Mouse (Mus musculus): ENCODE measurements around the gene Tex14.
"Not testable (repeated sequence)": the region's sequence is repeated elsewhere in the genome, so short reads cannot be mapped to it uniquely, and the experiment has no call there.

Gene Tex14

DNA sequence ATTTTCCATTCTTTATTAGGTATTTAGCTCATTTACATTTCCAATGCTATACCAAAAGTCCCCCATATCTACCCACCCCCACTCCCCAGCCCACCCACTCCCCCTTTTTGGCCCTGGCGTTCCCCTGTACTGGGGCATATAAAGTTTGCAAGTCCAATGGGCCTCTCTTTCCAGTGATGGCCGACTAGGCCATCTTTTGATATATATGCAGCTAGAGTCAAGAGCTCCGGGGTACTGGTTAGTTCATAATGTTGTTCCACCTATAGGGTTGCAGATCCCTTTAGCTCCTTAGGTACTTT, 66.8 kb downstream of the Tex14 start:
- DNase-seq (ENCODE audit: low spot score in 2 of 2) = not testable (repeated sequence)

DNA sequence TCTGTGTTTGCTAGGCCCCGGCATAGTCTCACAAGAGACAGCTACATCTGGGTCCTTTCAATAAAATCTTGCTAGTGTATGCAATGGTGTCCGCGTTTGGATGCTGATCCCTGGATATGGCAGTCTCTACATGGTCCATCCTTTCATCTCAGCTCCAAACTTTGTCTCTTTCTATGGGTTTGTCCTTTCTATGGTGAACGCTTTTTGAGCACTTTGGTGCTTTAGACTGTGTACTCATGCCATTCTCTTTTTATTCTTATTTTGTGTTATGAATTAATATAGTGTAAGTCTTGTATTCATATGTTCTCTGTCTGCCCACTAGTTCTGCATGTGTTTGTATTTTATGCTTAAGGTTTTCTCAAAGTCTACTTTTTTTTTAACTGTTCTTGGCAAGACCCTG, 67.2 kb downstream of the Tex14 start:
- not testable (repeated sequence) for DNase-seq (ENCODE audit: low spot score in 2 of 2)

GRCm38 (mm10) chr11:87479172-87479571, 74.3 kb downstream of the Tex14 start:
- not testable (repeated sequence) for DNase-seq (ENCODE audit: low spot score in 2 of 2)

GRCm38 (mm10) chr11:87483796-87484326, 79.0 kb downstream of the Tex14 start:
- no peak for DNase-seq (ENCODE audit: low spot score in 2 of 2)

GRCm38 (mm10) chr11:87488948-87489347, 84.1 kb downstream of the Tex14 start:
- no peak for DNase-seq (ENCODE audit: low spot score in 2 of 2)

DNA sequence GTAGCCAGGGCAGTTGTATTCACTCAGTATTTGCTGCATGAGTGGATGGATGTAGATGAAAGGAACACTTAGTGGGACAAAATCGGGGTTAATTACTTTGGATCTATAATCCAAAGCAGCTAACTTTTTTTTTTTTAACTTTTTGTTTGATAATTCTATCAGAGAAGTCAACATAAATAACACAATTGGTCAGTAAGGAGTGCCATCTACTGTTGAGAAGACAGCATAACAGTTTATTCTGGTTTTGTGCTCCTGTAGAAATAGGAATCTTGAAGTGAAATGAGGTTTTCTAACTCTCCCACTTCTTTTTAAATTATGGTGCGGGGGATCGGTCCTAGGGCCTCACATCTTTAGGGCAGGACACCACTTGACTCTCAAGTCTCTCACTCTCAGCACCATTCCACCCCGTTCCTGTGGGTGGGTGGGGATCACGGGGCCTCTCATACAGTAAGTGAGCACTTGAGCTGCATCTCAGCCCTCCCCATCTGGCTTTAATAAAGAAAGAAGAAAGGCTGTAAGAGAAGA, 99.9 kb downstream of the Tex14 start:
- no peak for DNase-seq (ENCODE audit: low spot score in 2 of 2)

GRCm38 (mm10) chr11:87506502-87506901, 101.6 kb downstream of the Tex14 start:
- DNase-seq (ENCODE audit: low spot score in 2 of 2) = no peak

- DNase-seq (ENCODE audit: low spot score in 2 of 2) = no peak
Observed at GRCm38 (mm10) chr11:87507043-87507442, 102.2 kb downstream of the Tex14 start.

- no peak for DNase-seq (ENCODE audit: low spot score in 2 of 2)
Observed at GRCm38 (mm10) chr11:87519260-87519659, 114.4 kb downstream of the Tex14 start.

GRCm38 (mm10) chr11:87523466-87523865, 118.6 kb downstream of the Tex14 start:
- no peak for DNase-seq (ENCODE audit: low spot score in 2 of 2)

DNA sequence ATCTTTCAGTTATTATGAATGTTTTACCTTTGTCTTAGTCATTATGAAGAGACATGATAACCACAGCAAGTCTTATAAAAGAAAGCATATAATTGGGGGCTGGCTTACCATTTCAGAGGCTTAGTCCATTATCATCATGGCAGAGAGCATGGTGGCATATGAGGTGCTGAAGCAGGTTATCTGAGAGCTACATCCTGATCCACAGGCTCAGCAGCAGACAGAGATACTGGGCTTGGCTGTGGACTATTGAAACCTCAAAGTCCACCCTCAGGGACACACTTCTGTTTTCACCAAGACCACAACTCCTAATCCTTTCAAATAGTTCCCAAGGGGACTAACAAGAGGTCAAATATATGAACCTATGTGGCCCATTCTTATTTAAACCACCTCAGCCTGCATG, 119.1 kb downstream of the Tex14 start:
- DNase-seq (ENCODE audit: low spot score in 2 of 2) = no peak

DNA sequence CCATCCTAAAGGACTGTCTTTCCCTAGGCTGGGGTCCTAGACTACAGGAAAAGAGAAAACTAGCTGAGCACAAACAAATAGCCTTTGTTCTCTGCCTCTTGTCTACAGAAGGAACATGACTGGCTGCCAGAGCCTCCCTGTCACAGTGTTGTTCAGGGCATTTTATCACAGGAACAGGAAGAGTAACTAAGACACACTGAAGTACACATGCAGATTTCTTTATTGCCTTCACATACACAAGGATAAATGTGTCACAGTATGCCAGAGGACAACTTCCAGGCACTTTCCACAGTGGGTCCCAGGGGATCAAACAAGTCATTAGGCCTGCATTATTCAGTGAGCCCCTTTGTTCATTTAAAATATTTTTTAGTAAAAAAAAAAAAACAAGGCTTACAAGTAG, 119.9 kb downstream of the Tex14 start:
- no peak for DNase-seq (ENCODE audit: low spot score in 2 of 2)

- no peak for DNase-seq (ENCODE audit: low spot score in 2 of 2)
Observed at GRCm38 (mm10) chr11:87527364-87527763, 122.5 kb downstream of the Tex14 start.

GRCm38 (mm10) chr11:87527990-87528389, 123.1 kb downstream of the Tex14 start:
- DNase-seq (ENCODE audit: low spot score in 2 of 2) = no peak

DNA sequence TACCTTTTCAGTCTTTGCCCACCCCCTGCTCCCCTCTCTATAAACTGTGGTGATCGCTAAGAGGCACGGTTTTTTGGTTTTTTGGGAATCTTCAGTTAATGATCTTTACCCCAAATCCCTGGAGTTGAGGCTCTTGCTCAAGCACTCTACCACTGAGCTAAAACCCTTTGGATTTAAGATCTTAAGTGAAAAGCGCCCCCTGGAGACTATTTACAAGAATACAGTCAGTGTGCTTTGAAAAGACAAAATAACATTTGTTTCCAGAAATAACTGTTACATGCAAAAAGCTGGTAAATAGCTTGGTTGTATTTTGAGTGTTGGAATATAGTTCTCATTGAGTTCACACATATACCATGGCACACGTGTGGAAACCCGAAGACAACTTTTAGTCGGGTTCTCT, 126.8 kb downstream of the Tex14 start:
- no peak for DNase-seq (ENCODE audit: low spot score in 2 of 2)

DNA sequence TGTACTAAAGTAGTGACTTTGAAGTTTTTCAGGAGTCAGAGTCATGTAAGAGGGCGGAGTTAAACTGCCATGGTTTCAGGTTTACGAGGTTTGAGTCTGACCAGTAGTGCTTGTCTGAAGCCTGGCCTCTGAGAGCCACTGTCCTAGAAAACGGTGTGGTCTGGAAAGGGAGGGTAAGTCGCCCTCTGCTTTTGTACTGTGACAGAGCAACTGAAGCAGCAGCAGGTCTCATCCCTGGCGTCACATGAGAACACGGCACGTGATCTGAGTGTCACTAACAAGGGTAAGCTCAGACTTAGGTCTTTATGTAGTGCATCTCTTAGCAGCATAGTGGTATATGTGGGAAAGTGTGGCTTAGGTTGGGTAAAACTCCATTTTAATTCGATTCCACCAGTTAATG, 137.4 kb downstream of the Tex14 start:
- DNase-seq (ENCODE audit: low spot score in 2 of 2) = no peak

- DNase-seq (ENCODE audit: low spot score in 2 of 2) = no peak
Observed at GRCm38 (mm10) chr11:87542906-87543305, 138.0 kb downstream of the Tex14 start.

DNA sequence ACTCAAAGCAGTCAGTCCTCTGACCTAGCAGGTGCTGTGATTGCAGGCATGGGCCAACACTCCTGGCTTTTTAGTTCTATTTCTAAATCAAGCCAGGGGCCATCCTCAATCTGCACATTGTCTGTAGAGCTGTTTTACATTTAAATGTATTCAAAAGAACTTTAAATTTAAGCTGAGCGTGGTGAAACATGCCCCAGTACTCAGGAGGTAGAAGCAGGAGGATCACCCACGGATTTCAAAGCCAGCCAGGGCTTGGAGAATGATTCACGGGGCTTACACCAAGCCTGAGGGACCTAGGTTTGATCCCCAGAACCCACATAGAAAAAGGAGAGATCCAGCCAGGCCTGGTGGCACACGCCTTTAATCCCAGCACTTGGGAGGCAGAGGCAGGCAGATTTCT, 148.5 kb downstream of the Tex14 start:
- DNase-seq (ENCODE audit: low spot score in 2 of 2) = no peak

DNA sequence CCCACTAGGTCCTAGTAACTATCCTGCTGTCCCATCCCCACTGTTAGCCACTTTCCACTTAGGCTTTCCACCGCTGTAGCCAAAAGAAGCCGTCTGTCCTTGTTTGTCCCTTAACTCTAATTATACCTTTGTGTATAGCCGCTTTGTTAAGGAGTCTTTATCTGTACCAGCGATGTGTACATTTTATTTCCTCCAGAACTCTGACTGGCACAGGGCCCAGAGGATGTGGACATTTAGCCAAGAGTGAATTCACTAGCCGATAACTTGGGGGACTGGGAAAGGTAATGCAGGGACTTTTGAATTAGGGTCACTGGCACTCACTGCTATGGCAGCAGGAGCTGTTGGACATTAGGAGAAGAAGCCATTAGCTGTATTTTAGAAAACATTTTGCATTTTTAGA, 149.5 kb downstream of the Tex14 start:
- DNase-seq (ENCODE audit: low spot score in 2 of 2) = no peak

GRCm38 (mm10) chr11:87555106-87555703, 150.3 kb downstream of the Tex14 start:
- DNase-seq (ENCODE audit: low spot score in 2 of 2) = no peak

DNA sequence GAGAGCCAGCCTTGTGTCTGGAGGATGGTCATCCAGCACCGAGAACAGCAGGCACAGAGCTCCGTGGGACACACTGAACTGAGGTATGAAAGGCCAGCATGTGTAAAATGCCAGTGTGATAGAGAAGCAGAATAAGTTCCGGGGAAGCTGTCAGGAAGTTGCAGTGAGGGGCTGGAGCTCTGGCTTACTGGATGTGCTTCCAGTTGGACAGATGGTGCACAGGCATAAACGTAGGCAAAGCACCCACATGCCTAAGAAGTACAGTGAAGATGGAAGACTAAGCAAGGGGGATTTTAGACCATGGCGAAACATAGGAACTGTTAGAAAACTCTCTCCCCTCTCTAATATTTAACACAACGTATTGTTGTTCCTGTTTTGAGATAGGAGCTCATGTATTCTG, 156.3 kb downstream of the Tex14 start:
- no peak for DNase-seq (ENCODE audit: low spot score in 2 of 2)

DNA sequence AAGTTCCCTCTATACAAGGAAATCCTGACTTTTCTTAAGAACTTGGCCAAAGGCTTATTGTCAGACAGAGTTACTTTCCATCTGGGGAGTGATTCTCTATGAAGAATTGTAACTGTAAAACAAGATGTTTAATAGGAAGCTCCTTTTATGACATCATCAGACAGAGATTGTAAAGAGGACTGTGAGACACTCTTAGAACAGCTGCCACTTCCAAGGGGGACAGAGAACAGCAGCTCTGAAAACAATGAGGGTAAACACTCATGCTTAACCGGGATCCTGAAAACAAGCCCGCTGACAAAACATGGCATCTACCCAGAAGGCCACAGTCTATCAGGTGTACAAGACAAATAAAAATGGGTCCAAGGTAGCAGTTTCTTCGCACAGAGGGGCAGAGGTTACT, 161.6 kb downstream of the Tex14 start, which contains the start of gene Gm11492:
Gm11492 (plus strand) TSS at position 153 of the 400 bp plus-strand sequence.
- no peak for DNase-seq (ENCODE audit: low spot score in 2 of 2)

DNA sequence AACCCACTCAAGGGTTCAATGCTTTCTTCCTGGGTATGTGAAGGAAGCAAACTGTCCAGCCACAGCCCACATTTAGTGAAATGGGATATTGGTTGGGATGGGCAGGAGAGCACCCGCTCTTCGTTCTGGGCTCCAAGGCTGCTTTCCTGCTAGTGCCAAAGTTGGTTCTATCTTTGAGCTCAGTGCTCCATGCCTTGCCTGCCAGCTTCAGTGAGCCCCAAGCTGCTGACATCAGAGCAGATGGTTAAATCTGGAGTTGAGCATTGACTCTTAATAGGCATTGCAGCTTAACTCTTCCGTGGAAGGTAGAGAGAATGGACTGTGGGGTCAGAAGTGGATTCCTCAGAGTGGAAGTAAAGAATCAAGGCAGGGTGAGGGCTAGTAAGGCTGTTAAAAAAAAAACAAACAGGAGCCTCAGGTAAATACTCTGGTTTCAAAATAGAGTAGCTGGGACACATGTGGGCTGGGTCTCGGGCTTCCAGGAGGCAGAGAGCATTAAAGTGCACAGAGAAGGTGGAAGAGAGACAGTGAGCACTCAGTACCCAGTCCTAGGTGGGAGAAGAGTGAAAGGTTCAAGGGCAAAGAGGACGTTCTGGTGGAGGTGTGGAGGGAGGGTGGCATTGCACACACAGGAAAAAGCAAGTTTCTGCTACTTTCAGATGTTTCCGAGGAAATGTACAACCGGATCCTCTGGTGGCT, 163.5 kb downstream of the Tex14 start, which contains the start of gene Sept4:
Sept4 (plus strand) TSS at position 649 of the 699 bp plus-strand sequence.
- DNase-seq (ENCODE audit: low spot score in 2 of 2) = no peak

All from frontal cortex, postnatal 10 days (tissue).